Mouse (Mus musculus) liver, adult 2 months (tissue): ENCODE measurements at regions not wholly inside any gene's neighbourhood (a gene's known extent, or its start where the extent isn't known, plus 50 kb on each side); places are given as distances from the start of the nearest gene placed in this dataset.

ENCODE experiments used
- CTCF ChIP-seq: fragments of 200-500 bp; IDR thresholded peaks from 2 replicates; pipeline ENCODE4 v1.5.1; 2011; ENCODE audit warnings: low read depth, low read length, control low read depth
- POLR2A ChIP-seq: fragments of 200-500 bp; IDR thresholded peaks from 2 replicates; pipeline ENCODE4 v1.6.1; 2011; ENCODE audit warnings: low read length, control low read depth; ENCODE audit not compliant: insufficient read depth; ENCODE audit errors: extremely low read depth

- TF ChIP-seq POLR2A = no peak
- TF ChIP-seq CTCF = no peak
Measured at GRCm38 (mm10) chr5:126019781-126020180, 488.2 kb downstream of the Tmem132b start.
